Mouse (Mus musculus) limb, embryonic 10.5 days (tissue): Measurements from ENCODE around the gene Pdcd4. TPM values are rescaled to one million over a fixed set of nuclear protein-coding genes. Genes with fewer than 3 reads are reported as not detected.

Source experiments
- DNase-seq: peaks from one replicate; pipeline ENCODE4 v3.0.0-alpha.2; 2017; ENCODE audit warnings: low spot score
- H3K27ac ChIP-seq: fragments of 300-500 bp; sonication (generic); 2 replicates; pipeline ENCODE4 v1.5.1; 2016; ENCODE audit warnings: mild to moderate bottlenecking
- H3K27me3 ChIP-seq: fragments of 300-500 bp; sonication (generic); 2 replicates; pipeline ENCODE4 v1.6.1; 2016; ENCODE audit warnings: low read depth, mild to moderate bottlenecking; ENCODE audit not compliant: poor library complexity, severe bottlenecking
- H3K36me3 ChIP-seq: fragments of 300-500 bp; sonication (generic); 2 replicates; pipeline ENCODE4 v1.6.1; 2016; ENCODE audit warnings: mild to moderate bottlenecking, moderate library complexity
- H3K4me1 ChIP-seq: fragments of 300-500 bp; sonication (generic); 2 replicates; pipeline ENCODE4 v1.6.1; 2016
- H3K4me3 ChIP-seq: fragments of 300-500 bp; sonication (generic); 2 replicates; pipeline ENCODE4 v1.5.1; 2016; ENCODE audit warnings: mild to moderate bottlenecking, moderate library complexity
- H3K9me3 ChIP-seq: fragments of 300-500 bp; sonication (generic); replicated peaks from 2 replicates; pipeline ENCODE4 v1.6.1; 2016; ENCODE audit warnings: mild to moderate bottlenecking
- WGBS: fragments of 180-500 bp; shearing (Covaris S2); methylation state at CpG from one replicate; pipeline ENCODE4 v1.1.7; 2016; 5-methylcytosine and 5-hydroxymethylcytosine counted together
- polyA plus RNA-seq: library from polyadenylated mRNA; unstranded; fragments of >200 nt; fragmentation: Nextera tagmentation; extraction: Ambion mirVana; gene quantifications from 2 replicates; pipeline ENCODE4 v1.2.1, GENCODE M21; 2016

The Pdcd4 gene
- polyA plus RNA-seq, 1 experiment from 2014 or later: 56.1 TPM

DNA sequence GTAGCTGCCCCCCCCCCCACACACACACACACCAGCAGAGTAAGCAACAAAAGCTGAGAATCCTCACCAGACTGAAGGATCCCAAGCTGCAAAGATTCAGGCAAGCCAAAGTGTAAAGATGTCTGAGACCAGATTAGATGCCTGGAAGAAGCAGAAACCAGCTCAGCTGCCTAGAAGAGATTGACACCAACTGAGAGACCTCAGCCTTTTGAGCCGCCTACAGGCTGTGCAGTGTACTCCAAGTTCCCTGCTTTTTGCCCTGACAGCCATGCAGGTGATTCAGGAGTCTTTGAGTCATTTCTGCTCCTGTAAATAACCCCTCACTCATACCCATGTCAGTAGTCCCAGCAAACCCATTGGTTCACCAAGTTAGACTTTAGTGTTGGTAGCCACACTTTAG lies 11.6 kb upstream of the Pdcd4 start:
- H3K36me3 ChIP-seq: no peaks in the 10 kb centered on the region
- 77% methylated on average over 1 of the region's 1 CpGs for WGBS
- DNase-seq: no peak
- H3K9me3 ChIP-seq: no peaks in the 10 kb centered on the region
- no peak overlapping the region for H3K27ac ChIP-seq
- no peak overlapping the region for H3K4me3 ChIP-seq
- no peaks in the 10 kb centered on the region for H3K27me3 ChIP-seq
- peaks cover 7% of the 10 kb centered on the region; the same call in 1 of the 2 replicates for H3K4me1 ChIP-seq

DNA sequence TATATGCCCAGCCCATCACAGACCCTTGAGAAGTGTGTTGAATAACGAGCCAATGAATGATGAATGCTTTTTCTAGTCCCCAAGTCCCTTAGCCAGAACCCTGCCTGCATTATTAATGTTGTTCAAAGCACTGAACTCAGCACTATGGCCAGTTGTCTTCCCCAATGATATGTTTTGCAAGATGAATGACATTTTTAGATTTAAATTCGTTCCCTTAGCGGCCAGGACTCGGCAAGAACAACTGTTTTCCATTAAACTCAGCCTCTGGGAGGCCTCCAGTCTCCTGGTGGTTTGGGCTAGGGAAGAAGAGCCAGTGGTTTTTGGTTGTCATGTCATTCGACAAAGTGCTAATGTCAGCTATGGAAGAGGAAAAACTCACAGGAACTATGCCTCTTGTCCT lies 10.2 kb upstream of the Pdcd4 start:
- no peaks in the 10 kb centered on the region for H3K27me3 ChIP-seq
- H3K4me1 ChIP-seq: peaks cover 5% of the 10 kb centered on the region; the same call in 1 of the 2 replicates
- 60% methylated on average over 5 of the region's 5 CpGs for WGBS
- DNase-seq: no peak
- no peak overlapping the region for H3K27ac ChIP-seq
- no peaks in the 10 kb centered on the region for H3K36me3 ChIP-seq
- no peaks in the 10 kb centered on the region for H3K9me3 ChIP-seq
- H3K4me3 ChIP-seq: no peak overlapping the region

DNA sequence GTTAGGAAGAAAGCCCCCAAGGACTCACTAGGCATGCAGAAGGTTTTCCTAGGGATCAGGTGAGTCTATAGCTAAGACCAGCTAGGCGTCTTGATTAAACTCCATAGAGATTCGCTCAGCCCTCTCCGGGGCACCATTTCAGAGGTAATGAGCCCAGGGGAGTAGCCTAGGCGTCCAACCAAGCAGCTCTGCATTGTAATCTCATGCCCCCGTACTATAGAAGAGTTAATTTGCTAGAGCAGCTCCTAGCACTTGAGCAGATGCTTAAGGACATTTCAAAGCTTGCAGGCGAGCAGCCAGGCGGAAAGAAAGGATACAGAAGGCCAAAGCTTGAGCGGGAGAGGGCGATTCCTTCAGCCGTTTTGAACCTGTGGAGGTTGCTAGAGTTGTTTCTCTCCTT lies 6.6 kb upstream of the Pdcd4 start:
- Histone ChIP-seq H3K27me3 (no peaks in the 10 kb centered on the region), H3K9me3 (no peaks in the 10 kb centered on the region), H3K36me3 (no peaks in the 10 kb centered on the region), H3K27ac (no peak overlapping the region), H3K4me1 (peaks cover 5% of the 10 kb centered on the region), H3K4me3 (no peak overlapping the region)
- WGBS: 72% methylated on average over 10 of the region's 10 CpGs
- DNase-seq: no peak

DNA sequence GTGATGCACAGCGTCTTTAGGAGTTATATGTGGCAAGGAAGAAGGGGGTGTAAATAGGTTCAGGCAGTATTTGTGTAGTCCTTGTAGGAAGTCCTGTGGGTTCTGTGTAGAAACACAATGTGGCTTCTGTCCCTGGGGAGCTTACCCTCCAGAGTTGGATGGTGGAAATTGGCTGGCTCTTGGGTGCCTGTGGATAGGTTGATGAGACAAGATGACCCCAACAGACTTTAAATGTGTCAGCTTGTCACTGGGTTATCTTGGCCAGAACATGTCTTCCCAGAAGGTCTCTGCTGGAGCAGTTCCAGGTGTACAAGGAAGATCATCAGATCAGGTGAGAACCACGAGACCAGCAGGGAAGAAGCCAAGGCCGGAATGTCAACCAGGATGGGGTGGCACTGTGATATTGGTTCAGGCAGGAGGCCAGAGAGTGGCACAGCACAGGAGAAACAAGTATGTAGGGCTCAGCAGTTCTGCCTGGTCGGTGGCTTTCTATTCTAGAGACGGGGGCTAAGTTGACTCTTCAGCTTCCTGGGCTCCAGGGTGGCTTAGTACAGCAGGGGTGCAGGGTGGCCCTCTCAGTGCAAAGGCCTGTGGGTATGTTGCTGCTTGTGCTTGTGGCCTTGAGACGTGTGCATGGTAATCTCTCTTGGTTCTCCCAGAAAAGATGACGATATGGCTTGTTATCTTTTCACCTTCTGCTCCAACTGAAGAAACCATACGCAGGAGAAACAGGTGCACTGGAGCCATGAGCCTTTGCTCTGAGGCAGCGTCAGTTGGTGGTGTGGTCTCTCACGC lies 5.3 kb upstream of the Pdcd4 start:
- WGBS: 92% methylated on average over 10 of the region's 10 CpGs
- no peak overlapping the region for H3K4me3 ChIP-seq
- no peak for DNase-seq
- H3K27ac ChIP-seq: no peak overlapping the region
- H3K36me3 ChIP-seq: no peaks in the 10 kb centered on the region
- no peaks in the 10 kb centered on the region for H3K9me3 ChIP-seq
- H3K4me1 ChIP-seq: peaks cover 13% of the 10 kb centered on the region
- H3K27me3 ChIP-seq: no peaks in the 10 kb centered on the region

DNA sequence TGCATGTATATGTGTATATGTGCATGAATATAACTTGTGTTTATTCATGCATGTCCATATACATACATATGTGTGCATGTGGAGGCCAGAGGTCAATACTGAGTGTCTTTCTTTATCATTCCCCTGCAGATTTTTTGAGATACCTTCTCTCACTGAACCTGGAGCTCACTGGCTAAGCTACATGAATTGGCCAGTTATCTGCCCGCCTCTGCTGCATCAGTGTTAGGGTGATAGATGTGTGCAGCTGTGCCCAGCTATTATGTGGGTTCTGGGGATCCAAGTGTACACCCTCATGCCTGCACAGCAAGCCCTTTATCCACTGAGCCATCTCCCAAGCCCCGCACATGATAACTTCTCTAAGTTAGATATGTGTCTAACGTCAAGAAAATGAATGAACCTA lies 4.2 kb upstream of the Pdcd4 start:
- Histone ChIP-seq H3K4me1 (peaks cover 23% of the 10 kb centered on the region), H3K36me3 (no peaks in the 10 kb centered on the region), H3K27me3 (no peaks in the 10 kb centered on the region), H3K27ac (no peak overlapping the region), H3K9me3 (no peaks in the 10 kb centered on the region), H3K4me3 (no peak overlapping the region)
- no peak for DNase-seq
- 92% methylated on average over 3 of the region's 3 CpGs for WGBS

DNA sequence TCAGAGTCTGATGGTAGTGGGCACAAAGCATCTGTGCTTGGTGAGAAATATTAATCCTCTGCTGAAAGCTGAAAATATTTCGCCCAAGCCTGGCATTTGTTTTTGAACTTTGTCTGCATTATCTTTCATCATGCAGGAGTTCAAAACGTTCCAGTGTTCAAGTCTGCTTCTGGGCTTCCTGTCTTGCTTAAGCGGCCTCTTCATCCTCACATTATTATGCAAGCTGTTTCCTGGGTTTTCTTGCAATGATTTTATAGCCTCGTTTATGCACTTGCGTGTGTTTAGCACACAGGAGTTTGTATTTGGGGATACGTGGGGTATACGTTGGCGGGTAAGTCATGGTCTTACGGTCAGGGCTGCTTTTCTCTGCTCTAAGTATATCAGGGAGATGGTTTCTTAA lies 3.7 kb upstream of the Pdcd4 start:
- WGBS: 88% methylated on average over 9 of the region's 9 CpGs
- H3K9me3 ChIP-seq: no peaks in the 10 kb centered on the region
- H3K27me3 ChIP-seq: no peaks in the 10 kb centered on the region
- DNase-seq: no peak
- peaks cover 28% of the 10 kb centered on the region for H3K4me1 ChIP-seq
- no peaks in the 10 kb centered on the region for H3K36me3 ChIP-seq
- no peak overlapping the region for H3K27ac ChIP-seq
- no peak overlapping the region for H3K4me3 ChIP-seq

DNA sequence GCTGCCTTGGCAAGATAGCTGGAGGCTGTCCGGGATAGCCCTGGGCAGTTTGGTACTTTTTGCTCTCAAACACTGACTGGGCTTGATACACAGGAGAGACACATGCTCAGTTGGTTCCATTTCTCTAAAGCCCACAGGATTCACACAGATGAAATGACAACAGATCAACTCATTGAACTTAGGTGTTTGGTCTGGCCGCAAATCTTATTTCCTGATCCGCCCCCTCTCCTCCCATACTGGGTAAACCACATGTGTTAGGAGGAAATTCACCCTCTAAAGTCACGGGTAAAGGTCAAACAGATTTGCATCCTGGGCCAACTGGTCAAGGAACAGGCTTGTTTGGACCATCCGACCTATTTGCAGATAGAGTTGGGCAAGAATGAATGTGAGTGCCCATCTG lies 2.5 kb upstream of the Pdcd4 start:
- 73% methylated on average over 5 of the region's 5 CpGs for WGBS
- Histone ChIP-seq H3K36me3 (no peaks in the 10 kb centered on the region), H3K27me3 (no peaks in the 10 kb centered on the region), H3K9me3 (no peaks in the 10 kb centered on the region), H3K27ac (no peak overlapping the region), H3K4me1 (peaks cover 37% of the 10 kb centered on the region), H3K4me3 (no peak overlapping the region)
- no peak for DNase-seq

DNA sequence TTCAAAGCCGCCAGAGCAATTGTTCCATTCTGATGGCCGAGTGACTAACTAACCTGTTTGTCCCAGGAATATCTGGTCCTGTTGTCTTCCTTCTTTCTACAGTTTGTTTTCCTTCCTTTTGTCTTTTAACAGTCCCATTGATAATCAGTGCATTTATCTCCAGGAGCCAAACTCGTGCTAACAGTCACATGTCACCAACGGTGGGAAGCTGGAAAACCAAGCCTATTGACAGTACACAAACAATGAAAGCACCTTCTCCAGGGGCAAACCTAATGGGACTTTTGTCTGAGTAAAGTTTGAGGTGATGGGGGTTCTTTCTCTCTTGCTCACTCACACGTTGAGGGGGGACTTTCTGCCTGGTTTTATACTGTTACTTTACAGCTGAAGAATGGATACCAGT lies 1.8 kb upstream of the Pdcd4 start:
- Histone ChIP-seq H3K27ac (0 out of 2 replicates have a peak overlapping the region, but pooled peaks have one; percentile 78), H3K4me3 (no peak overlapping the region), H3K9me3 (no peaks in the 10 kb centered on the region)

DNA sequence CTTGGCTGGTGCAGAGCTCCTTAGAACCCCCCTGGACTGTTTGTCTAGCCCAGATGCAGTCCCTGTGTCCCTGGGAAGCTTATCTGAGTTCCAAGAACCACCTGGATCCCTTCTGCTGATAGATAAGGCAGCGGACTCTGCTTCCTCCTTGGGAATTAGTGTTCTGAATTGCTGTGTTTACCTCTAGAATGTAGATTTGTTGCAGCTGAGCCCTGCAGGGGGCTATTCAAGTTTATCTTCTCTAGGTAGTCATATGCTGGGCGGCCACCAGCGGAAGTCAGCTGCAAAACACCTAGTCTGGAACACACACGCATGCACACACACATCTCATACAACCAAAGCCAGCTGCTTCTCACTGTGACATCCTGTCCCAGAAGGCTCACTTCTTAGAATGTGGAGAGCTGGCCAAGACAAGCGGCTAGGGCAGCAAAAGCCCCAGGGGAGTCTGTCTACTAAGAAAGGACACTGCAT lies 1.2 kb upstream of the Pdcd4 start:
- no peaks in the 10 kb centered on the region for H3K36me3 ChIP-seq
- 0 out of 2 replicates have a peak overlapping the region, but pooled peaks have one; percentile 78 for H3K27ac ChIP-seq
- DNase-seq: no peak
- H3K27me3 ChIP-seq: no peaks in the 10 kb centered on the region
- H3K4me1 ChIP-seq: peaks cover 37% of the 10 kb centered on the region
- 67% methylated on average over 5 of the region's 5 CpGs for WGBS
- no peak overlapping the region for H3K4me3 ChIP-seq
- no peaks in the 10 kb centered on the region for H3K9me3 ChIP-seq

More for the DNA sequence above, 1.8 kb upstream of the Pdcd4 start:
- Histone ChIP-seq H3K36me3 (no peaks in the 10 kb centered on the region), H3K27me3 (no peaks in the 10 kb centered on the region), H3K4me1 (peaks cover 37% of the 10 kb centered on the region)
- WGBS: 75% methylated on average over 5 of the region's 5 CpGs
- no peak for DNase-seq

DNA sequence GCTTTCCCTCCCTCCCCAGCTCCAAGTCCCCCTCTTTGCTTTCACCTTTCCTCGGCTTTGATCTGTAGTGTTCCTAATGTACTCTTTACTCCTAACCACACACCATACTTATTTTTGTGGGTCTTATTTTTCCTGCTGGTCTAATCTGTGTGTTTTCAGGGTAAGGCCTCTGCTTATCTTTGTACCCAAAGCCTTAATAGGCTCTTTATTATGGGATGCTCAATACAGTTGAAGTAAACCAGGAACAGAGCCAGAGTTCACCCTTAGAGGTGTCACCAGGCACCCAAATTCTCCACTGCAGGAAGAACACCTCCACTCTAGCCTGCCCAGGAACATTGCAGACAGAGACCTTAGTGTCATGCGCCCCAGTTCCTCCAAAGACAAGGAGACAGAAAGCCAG lies 462 bp upstream of the Pdcd4 start:
- 92% methylated on average over 2 of the region's 2 CpGs for WGBS
- Histone ChIP-seq H3K9me3 (no peaks in the 10 kb centered on the region), H3K27me3 (no peaks in the 10 kb centered on the region), H3K4me3 (no peak overlapping the region), H3K27ac (peak overlapping the region; percentile 78), H3K4me1 (peaks cover 37% of the 10 kb centered on the region), H3K36me3 (no peaks in the 10 kb centered on the region)
- no peak for DNase-seq

DNA sequence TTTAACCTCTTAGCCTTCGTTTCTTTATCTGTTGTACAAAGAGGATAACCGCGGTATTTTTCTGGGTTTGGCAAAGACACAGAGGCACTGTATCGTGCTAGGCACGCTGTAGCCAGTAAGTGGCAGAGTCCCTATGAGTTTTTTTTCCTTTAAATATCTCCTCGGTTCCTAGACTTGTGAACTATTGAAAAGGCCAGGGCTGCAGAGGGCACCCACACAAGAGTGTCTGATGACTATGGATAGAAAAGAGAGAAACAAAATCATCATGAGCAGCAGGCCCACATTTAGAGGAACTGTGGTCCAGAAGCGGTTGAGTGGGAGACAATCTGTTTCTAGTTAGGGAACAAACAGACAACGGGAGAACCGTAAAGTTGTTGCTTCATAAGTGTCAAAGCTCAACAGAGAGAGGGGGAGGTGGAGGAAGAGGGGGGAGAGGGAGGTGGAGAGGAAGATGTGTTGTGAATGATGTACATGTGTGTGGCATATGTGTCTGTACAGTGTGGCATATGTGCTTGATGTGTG lies 868 bp downstream of the Pdcd4 start:
- no peak for DNase-seq
- H3K36me3 ChIP-seq: no peaks in the 10 kb centered on the region
- H3K4me1 ChIP-seq: peaks cover 37% of the 10 kb centered on the region
- H3K27me3 ChIP-seq: no peaks in the 10 kb centered on the region
- peak overlapping the region; percentile 66 for H3K27ac ChIP-seq
- H3K9me3 ChIP-seq: no peaks in the 10 kb centered on the region
- no peak overlapping the region for H3K4me3 ChIP-seq
- WGBS: 58% methylated on average over 9 of the region's 9 CpGs

DNA sequence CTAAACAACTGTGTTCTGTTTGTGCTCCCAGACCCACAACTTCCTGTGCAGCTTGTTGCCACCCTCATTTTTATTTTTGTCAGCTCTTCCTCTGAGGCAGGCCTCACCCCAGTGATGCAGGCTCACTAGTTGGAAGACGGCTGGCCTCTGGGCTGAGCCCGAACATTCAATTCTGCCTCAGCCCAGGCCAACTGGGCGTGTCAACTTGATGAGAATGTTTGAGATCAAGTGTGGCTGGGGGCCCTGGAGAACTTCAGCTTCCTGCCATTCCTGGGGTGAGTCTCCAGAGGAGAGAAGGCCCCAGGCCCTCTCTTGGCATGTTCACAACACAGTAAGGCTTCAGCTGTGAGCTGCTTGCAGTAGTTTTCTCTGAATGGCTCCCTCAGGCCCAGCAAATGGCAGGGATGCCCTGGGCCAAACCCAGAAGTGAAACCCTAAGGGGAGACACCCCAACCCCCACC lies 1.7 kb downstream of the Pdcd4 start:
- WGBS: 76% methylated on average over 3 of the region's 3 CpGs
- H3K4me1 ChIP-seq: peaks cover 41% of the 10 kb centered on the region

DNA sequence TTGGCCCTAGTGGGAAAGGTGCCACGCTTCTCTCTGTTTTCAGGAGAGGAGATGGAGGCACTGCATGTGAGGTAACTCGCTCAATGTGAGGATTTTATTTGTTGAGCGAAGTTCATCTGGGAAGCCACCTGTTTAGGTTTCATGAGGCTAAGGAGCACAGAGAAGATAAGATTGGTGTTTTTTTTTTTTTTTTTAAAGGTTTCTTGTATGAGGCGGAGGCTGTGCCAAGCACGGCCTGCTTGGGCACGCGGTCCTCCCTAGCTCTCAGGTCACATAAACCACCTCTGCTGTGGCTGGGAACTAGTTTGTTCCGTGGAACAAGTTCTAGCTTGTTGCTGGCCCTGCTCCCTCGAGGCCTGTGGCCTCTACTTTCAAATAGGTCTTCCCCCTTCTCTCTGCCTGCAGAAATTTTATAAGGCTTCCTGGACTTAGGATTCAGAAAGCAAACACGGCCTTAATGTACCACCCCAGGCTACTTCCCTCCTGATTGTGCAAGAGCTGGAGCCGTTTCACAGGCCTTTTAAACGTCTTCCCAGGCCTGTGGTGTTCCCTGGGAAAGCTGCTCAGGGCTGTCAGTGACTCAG lies 2.6 kb downstream of the Pdcd4 start:
- WGBS: 73% methylated on average over 12 of the region's 12 CpGs

More for the DNA sequence above, 1.7 kb downstream of the Pdcd4 start:
- Histone ChIP-seq H3K27ac (peak overlapping the region; percentile 66), H3K4me3 (no peak overlapping the region), H3K9me3 (no peaks in the 10 kb centered on the region), H3K27me3 (no peaks in the 10 kb centered on the region), H3K36me3 (no peaks in the 10 kb centered on the region)
- no peak for DNase-seq

More for the DNA sequence above, 2.6 kb downstream of the Pdcd4 start:
- Histone ChIP-seq H3K9me3 (no peaks in the 10 kb centered on the region), H3K4me1 (peaks cover 38% of the 10 kb centered on the region), H3K36me3 (no peaks in the 10 kb centered on the region), H3K4me3 (no peak overlapping the region), H3K27ac (peak overlapping the region; percentile 66; the same call in 1 of the 2 replicates), H3K27me3 (no peaks in the 10 kb centered on the region)
- peak; percentile 24 for DNase-seq
